In genomic region chr8:73096952-73097351, GRCm38 (mm10) we compare ENCODE assay signal across 15 mouse cellular contexts.
"Had no signal": no experiment of that assay in that cellular context is flagged by ENCODE, and none has a peak within 500 bp of the region (broad histone marks: within the 10 kb centered on the region; RNA-seq: fewer than 3 reads in every experiment).

No protein-coding gene starts in this region.

- H3K4me2 ChIP-seq: lung, embryonic 15.5 days; midbrain, embryonic 11.5 days; midbrain, embryonic 13.5 days; midbrain, embryonic 15.5 days; neural tube, embryonic 12.5 days had no signal

- H3K4me3 ChIP-seq: lung, embryonic 15.5 days; megakaryocyte, embryonic 14.5 days; midbrain, embryonic 13.5 days; midbrain, embryonic 15.5 days; neural tube, embryonic 12.5 days had no signal

- DNase-seq: lung, adult 2 months; lung, postnatal 14 days; lung, postnatal 36 days; right cerebral cortex, postnatal 14 days; thymus, adult 18-20 months; thymus, postnatal 14 days; thymus, postnatal 4 days had no signal

- H3K4me1 ChIP-seq: lung, embryonic 15.5 days; midbrain, embryonic 13.5 days; midbrain, embryonic 15.5 days; neural tube, embryonic 12.5 days had no signal

- ATAC-seq: lung, postnatal 0 days; midbrain, embryonic 13.5 days; midbrain, embryonic 15.5 days had no signal

- H3K27ac ChIP-seq: lung, embryonic 15.5 days; macrophage; midbrain, embryonic 13.5 days; midbrain, embryonic 15.5 days; neural tube, embryonic 12.5 days had no signal

- H3K9me3 ChIP-seq: lung, embryonic 15.5 days; megakaryocyte, embryonic 14.5 days; midbrain, embryonic 13.5 days; midbrain, embryonic 15.5 days; neural tube, embryonic 12.5 days had no signal

- H3K9ac ChIP-seq: lung, embryonic 15.5 days; midbrain, embryonic 13.5 days; midbrain, embryonic 15.5 days; neural tube, embryonic 12.5 days had no signal

- H3K27me3 ChIP-seq: lung, embryonic 15.5 days; megakaryocyte, embryonic 14.5 days; midbrain, embryonic 13.5 days; midbrain, embryonic 15.5 days; neural tube, embryonic 12.5 days had no signal

- H3K36me3 ChIP-seq: lung, embryonic 15.5 days; midbrain, embryonic 13.5 days; midbrain, embryonic 15.5 days; neural tube, embryonic 12.5 days had no signal
